Mouse (Mus musculus): ENCODE measurements around the gene Tmem175.
"Not testable (repeated sequence)": the region's sequence is repeated elsewhere in the genome, so short reads cannot be mapped to it uniquely, and the experiment has no call there.

Tmem175 gene

GRCm38 (mm10) chr5:108629634-108630483 is at the start of gene Tmem175, which contains the start of gene Gak:
Gene Tmem175 (plus strand): TSS chr5:108629770.
Gene Gak (minus strand): TSS chr5:108629755.
- peak; percentile 45 for DNase-seq (ENCODE audit: extremely low read depth, low read depth, low spot score)

- no peak for DNase-seq (ENCODE audit: extremely low read depth, low read depth, low spot score)
Observed at GRCm38 (mm10) chr5:108581361-108581891, 48.1 kb upstream of the Tmem175 start.

- peak; percentile 88 for DNase-seq (ENCODE audit: extremely low read depth, low read depth, low spot score)
Observed at GRCm38 (mm10) chr5:108599923-108600322, 29.6 kb upstream of the Tmem175 start.

GRCm38 (mm10) chr5:108602537-108602936 is 27.0 kb upstream of the Tmem175 start:
- peak; percentile 31 for DNase-seq (ENCODE audit: extremely low read depth, low read depth, low spot score)

DNA sequence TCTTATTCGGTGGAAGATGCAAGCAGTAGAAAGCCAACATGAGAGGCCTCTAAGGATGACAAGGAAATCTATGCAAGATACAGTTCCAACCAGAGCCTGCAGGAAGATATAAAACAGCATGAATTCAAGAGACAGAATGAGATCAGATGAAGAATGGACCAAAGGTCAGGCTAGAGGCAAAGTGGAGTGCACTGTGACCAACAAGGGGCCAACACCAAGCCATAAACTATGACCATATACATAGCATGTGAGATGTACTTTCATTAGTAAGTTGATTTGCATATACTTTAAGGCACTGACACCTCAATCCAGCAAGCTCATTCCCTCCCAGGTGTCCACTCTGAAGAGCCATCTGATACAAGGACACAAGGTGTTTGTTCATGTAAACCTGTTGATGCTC is 19.1 kb upstream of the Tmem175 start:
- no peak for DNase-seq (ENCODE audit: extremely low read depth, low read depth, low spot score)

DNA sequence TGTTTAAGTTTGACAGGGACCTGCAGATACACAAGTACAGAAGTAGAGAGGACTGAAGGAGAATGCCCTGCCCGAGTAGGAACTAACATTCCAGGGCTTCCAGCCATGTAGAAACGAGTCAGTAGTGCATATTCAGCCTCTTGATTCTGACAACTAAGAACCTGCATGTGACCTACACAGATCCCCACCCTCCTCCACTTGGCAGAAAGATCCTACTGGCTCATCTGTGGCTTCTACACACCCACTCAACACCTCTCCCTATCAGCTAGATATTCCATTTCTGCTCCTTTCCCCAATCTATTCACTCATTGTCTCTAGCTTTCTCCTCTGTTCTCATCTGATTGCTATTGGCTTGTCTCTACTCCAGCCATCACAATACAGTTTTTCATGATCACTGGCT is 7.7 kb upstream of the Tmem175 start:
- DNase-seq (ENCODE audit: extremely low read depth, low read depth, low spot score): no peak

- DNase-seq (ENCODE audit: extremely low read depth, low read depth, low spot score): no peak
Observed at GRCm38 (mm10) chr5:108626050-108626660, 3.4 kb upstream of the Tmem175 start.

DNA sequence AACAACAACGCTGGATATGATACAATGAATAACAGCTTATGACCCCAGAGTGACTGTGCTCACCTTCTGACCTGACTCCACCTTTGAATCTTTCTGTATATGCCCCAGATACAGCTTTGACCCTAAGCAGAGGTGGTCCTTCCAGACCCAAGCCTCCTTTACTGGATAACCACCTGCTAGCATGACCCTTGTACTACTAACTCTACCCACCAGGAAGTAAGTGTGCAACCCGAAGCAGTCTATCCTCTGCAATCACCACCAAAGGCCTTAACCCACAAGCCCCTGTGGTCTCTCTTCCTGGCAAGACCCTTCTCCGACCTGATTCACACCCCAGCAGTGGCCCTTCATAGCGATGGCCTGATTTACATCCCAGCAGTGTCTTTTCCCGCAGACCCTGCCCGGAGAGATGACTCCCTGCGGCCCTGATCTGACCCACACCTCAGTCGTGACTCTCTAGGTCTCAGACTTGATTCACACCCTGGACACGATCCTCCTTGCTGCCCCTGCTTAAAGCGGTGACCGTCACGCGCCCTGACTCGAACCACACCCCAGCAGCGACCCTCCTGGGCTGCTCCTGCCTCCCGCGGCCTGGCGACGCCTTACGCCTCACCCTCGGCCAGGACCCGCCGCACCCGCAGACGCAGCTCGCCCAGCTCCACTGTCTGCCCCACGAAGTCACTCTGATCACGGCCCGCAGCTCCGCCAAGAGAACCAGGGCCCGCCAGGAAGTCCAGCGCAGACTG is 508 bp upstream of the Tmem175 start:
- no peak for DNase-seq (ENCODE audit: extremely low read depth, low read depth, low spot score)

GRCm38 (mm10) chr5:108633676-108634075 is 4.1 kb downstream of the Tmem175 start:
- DNase-seq (ENCODE audit: extremely low read depth, low read depth, low spot score): no peak

DNA sequence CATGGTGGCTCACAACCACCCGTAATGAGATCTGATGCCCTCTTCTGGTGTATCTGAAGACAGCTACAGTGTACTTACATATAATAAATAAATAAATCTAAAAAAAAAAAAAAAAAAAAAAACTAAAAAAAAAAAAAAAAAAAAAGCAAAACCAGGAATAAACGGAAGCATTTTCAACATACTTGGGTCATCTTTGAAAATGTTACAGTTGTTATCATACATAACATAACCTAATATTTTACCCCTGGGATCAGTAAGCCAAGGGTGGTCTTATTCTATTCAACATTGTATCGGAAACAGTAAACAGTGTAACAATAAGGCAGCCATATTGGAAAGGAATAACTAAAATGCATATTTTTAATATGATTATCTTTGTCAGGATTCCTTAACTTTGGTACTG is 4.5 kb downstream of the Tmem175 start:
- DNase-seq (ENCODE audit: extremely low read depth, low read depth, low spot score): not testable (repeated sequence)

DNA sequence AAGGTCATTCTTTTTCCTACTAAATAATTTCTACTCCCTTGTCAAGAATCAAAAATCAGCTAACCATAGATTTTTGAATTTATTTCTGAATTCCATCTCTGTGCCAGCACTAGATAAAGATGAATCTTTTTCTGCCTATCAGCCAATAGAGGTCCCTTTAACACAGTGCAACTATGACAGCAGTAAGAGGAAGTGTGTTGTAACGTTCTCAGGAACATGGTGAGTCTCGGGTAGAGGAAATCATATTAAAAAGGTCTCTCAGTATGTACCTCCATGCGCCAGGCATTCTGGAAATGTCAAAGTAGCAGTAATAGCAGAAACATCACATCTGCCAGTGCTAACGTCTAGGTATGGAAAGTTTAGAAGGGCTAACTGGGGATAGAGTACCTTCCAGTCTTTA is 6.6 kb downstream of the Tmem175 start:
- DNase-seq (ENCODE audit: extremely low read depth, low read depth, low spot score): no peak

DNA sequence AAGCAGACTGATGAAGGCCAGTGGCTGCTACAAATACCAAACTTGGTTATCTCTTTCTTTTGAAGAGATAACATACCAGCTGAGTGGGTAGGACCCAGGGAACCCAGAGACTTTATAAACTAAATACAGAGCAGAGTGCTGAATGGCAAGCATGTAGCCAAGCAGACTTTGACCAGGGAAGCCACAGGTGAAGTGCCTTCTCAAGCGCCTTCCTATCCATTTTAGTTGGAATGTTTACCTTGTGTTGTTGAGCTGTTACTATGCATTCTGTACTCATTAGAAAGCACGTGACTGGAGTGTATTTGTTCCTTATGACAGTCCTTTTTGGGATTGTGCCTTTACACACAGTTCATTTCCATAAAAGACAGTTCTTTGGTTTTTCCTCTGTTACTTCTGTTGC is 14.1 kb downstream of the Tmem175 start:
- DNase-seq (ENCODE audit: extremely low read depth, low read depth, low spot score): no peak

- no peak for DNase-seq (ENCODE audit: extremely low read depth, low read depth, low spot score)
Observed at GRCm38 (mm10) chr5:108645651-108646342, 16.2 kb downstream of the Tmem175 start.

GRCm38 (mm10) chr5:108646343-108646660 is 16.7 kb downstream of the Tmem175 start:
- DNase-seq (ENCODE audit: extremely low read depth, low read depth, low spot score): no peak

- no peak for DNase-seq (ENCODE audit: extremely low read depth, low read depth, low spot score)
Observed at GRCm38 (mm10) chr5:108647311-108647710, 17.7 kb downstream of the Tmem175 start.

GRCm38 (mm10) chr5:108647820-108648465 is 18.4 kb downstream of the Tmem175 start:
- no peak for DNase-seq (ENCODE audit: extremely low read depth, low read depth, low spot score)

DNA sequence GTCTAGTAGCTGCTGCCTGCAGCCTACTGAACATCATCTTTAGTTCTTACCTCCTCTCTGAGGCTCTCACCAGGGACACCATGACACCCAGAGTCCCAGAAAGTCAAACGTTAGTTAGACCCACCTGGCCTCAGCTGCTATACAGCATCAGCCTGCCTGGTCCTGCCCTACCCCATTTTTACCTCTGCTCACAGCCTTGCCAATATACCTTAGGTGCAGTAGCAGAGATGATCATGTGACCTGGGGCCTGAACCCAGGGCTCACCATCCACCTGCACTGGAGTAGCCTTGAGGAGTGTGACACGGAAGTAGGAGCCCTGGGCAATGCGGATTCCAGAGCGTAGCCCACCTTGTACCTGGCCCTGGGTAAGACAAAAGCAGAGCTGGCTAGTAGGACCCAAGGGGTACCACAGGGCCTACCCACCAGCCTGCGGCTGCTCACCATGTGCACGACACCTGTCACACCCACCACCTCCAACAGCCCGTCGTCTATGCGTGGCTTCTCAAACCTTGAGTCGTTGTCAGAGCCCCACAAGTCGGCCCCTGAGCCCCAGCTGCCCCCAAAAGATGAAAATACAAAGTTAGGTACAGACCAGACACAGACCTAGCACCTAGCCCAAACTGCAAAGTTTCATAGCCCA is 19.5 kb downstream of the Tmem175 start:
- no peak for DNase-seq (ENCODE audit: extremely low read depth, low read depth, low spot score)

DNA sequence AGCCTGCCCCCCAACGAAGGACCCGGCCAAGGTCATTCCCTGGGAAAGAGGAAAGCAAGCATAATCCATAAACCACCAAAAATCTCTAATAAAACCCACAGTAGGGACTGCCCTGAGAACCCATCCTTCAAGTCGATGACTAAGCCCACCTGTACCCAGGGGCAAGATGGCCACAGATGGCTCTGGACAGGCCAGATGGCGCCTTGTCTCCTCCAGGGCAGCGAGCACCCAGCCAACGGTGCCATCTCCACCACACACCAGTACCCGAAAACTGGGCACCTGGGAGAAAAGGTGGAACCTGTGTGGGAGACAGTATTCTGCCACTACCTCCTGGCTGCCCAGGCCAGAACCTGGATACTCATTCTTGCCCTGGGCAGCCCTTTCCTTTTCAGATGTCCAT is 20.8 kb downstream of the Tmem175 start:
- no peak for DNase-seq (ENCODE audit: extremely low read depth, low read depth, low spot score)

DNA sequence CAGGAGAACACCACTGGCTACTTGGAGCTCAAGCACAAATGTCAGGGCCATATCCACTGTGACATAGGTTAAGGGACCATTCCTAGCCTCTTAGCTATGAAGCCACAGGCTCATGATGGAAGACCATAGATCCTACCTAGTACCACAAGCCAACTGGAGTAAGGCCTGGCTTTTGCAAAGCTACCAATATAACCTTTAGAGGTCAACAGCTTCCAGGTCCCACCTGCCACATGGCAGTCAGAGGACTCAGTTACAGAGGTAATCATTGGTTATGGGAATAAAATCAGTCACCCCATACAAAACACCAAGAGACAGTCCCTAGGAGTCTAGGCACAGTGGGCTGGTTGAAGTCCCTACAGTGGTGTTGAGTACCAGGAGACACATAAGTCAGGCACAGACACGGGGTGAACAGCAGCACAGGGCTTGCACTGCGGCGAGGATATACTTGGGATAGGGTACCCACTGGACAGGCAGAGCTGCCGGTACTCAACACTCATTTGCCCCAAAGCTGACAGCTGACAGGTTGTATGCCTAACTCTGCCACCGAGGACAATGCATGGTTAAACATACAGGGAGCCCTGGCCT is 21.7 kb downstream of the Tmem175 start:
- no peak for DNase-seq (ENCODE audit: extremely low read depth, low read depth, low spot score)

DNA sequence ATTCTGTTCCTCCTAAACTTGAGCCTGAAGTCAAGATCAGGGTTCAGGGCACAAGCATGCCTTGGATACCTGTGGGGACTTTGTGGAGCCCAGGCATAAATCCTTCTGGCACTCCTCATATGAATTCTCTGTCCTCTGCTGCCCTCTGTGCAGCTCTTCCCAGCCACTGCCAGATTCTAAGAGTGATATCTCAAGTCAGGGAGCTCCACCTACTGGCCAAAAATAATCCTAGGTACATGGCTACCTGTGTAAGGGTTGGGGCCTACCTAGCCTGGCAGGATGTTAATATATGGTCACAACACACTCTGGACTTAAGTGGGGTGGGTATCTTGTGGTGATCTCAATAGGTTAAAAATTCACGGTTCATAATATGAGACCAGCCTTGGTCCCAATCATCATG is 22.3 kb downstream of the Tmem175 start:
- DNase-seq (ENCODE audit: extremely low read depth, low read depth, low spot score): peak; percentile 23

Data from fat pad, adult 2 months (tissue).